Mouse (Mus musculus) ES-E14 (cell line): ENCODE data around the gene Fdxacb1.

Experiments
- CHD2 ChIP-seq: IDR thresholded peaks from 2 replicates; pipeline ENCODE4 v1.6.1; 2014; ENCODE audit warnings: mild to moderate bottlenecking, low read depth, low read length, inconsistent platforms
- HCFC1 ChIP-seq: IDR thresholded peaks from 2 replicates; pipeline ENCODE4 v1.6.1; 2012; ENCODE audit warnings: low read length, inconsistent platforms, borderline replicate concordance; ENCODE audit not compliant: insufficient read depth
- MAFK ChIP-seq: IDR thresholded peaks from 2 replicates; pipeline ENCODE4 v1.6.1; 2014; ENCODE audit warnings: mild to moderate bottlenecking, low read depth, low read length, inconsistent platforms; ENCODE audit not compliant: insufficient read depth
- ZC3H11A ChIP-seq: IDR thresholded peaks from 2 replicates; pipeline ENCODE4 v1.6.1; 2012; ENCODE audit warnings: low read depth, mild to moderate bottlenecking, inconsistent platforms, low read length, borderline replicate concordance
- ZNF384 ChIP-seq: IDR thresholded peaks from 2 replicates; pipeline ENCODE4 v1.6.1; 2012; ENCODE audit warnings: low read depth, low read length, inconsistent platforms

DNA sequence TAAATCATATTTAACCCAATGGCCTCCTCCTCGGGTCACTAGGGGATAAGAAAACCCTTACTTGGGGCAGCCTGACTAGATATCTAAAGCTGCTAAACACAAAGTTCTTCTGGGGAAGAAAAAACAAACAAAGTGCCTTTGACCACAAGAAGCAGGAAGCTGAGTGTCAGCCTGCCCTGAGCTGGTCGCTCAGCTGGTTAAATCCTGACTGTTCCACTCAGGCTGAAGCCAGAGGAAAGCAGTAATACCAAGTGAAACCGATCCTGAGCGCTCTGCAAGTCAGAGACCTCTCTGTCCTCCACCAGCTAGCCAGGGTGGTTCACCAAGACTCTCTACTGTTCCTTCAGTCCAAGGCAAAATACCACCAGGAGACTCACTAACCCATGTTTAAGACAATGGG is 38.4 kb upstream of the Fdxacb1 start:
- TF ChIP-seq MAFK, result no peak
- no peak for TF ChIP-seq HCFC1
- no peak for TF ChIP-seq ZNF384
- TF ChIP-seq ZC3H11A, result no peak
- TF ChIP-seq CHD2, result no peak
